Mouse (Mus musculus) cerebellum, adult 18-20 months (tissue): ENCODE measurements around the gene Tprn.

Experiments used
- DNase-seq, 2 experiments: peaks; one replicate each; pipeline ENCODE4 v3.0.0; 2021

Gene Tprn

DNA sequence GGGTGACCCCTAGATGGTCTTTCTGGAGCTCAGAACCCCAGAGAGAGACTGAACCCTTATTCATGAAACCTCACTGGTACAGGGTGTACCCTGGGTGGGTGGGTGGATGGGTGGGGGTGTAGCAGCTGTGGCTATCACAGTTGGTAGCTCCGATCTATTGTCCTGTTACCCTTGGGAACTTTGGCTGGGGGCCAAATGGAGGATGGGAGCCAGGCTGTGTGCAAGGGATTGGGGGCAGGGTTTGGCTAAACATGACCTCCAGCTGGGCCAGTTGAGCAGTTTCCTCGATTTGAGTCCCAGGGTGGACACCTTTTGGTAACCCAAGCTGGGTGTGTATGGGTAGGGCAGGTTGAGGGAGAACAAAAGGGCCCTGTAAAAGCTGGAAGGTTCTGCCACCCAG lies 4.3 kb downstream of the Tprn start:
- DNase-seq: peak; percentile 72 to 79

GRCm38 (mm10) chr2:25267241-25267640 lies 4.8 kb downstream of the Tprn start:
- peak; percentile 42 to 56 for DNase-seq

- DNase-seq: peak in 1 of 2 experiments; percentile 27
Observed at GRCm38 (mm10) chr2:25267746-25268309, 5.4 kb downstream of the Tprn start.

DNA sequence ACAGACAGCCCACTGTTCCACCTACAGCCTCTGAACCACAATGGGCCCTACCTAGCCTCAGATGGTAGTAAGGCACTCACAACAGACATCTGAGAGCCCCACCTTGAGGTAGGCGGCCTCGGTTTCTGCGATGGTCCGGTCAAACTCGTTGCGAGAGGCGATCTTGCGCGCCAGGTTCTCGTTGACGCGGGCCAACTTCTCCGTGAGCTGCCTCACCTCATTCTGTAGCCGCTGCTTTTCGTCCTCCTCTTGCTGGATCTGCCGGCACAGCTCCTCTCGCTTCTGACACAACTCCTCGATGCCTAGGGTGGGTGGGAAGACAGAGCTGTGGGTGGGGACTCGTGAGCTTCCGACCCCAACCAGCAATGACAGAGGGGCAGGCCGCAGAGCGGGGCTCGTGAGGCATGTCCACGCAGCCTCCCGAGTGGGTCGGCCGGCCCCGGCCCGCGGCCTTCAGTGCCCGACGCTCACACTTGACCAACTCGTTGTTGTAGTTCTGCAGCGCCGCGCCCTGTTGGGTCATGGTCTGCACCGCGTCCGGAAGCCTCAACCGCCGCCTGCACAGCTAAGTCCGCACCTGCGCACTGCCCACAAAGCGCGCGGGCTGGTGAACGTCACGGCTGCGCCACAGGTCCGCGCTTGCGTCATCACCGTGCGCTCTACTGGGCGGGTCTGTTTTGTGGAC lies 9.6 kb downstream of the Tprn start, which contains the start of the genes Ssna1 and Anapc2:
Gene Ssna1 (minus strand): TSS at position 612 of the 685 bp plus-strand sequence.
Gene Anapc2 (plus strand): TSS at position 652 of the 685 bp plus-strand sequence.
- peak; percentile 94 to 99 for DNase-seq

- no peak for DNase-seq
Observed at GRCm38 (mm10) chr2:25272515-25272914, 10.1 kb downstream of the Tprn start.

GRCm38 (mm10) chr2:25273010-25273409 lies 10.6 kb downstream of the Tprn start:
- no peak for DNase-seq

- DNase-seq: peak; percentile 87 to 89
Observed at GRCm38 (mm10) chr2:25278928-25279882, 16.8 kb downstream of the Tprn start.

DNA sequence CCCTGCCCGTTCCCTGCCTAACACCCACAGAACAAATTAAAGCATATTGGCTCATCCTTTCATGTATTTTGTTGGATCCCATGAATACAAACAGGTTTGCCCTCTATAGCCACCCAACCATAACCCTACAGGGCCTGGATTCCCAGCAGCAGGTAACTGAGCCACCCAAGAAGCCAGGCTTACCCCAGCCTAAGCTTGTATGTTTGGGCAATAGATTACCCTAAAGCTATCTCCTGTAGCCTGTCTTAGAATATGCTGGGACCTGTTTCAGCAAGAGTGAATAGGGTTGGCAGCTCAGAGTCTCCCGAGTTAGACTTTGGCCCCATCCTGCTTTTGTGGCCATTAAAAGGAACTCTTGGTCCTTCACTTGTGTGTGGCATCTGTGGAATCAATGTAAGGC lies 23.1 kb downstream of the Tprn start:
- DNase-seq: no peak

- peak in 1 of 2 experiments; percentile 35 for DNase-seq
Observed at GRCm38 (mm10) chr2:25286314-25286713, 23.9 kb downstream of the Tprn start.

- DNase-seq: peak; percentile 61 to 64
Observed at GRCm38 (mm10) chr2:25286837-25287636, 24.6 kb downstream of the Tprn start.

DNA sequence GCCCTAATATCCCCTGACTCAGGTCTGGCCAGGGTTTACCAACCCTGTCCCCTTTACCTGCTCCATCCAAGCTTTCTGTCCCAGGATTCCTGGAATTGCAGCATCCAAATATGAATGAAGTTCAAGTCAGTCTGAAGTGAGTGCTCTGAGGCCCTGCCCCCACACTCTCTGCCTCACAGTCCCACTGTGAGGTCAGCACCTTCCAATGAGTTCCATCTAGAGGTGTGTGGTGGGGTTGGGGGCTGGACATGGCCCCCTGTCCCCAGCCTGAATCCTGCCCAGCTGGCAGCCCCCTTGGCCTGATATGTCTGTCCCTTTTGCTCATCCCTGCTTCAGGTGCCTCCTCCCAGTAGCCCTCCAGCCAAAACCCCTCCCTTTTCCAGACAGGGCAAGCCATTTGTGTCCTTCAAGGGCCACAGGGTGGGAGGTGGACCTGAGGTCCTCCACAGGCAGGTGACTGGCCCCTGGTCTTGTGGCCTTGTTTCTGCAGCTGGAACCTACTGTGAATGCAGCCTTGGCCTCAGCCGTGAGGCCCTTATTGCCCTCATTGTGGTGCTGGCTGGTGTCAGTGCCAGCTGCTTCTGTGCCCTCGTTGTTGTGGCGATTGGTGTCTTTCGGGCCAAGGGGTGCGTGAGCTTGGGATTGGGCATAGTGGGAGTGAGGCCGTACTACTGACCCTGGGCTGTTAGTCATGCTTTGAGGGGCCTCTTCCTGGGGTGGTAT lies 25.7 kb downstream of the Tprn start, which contains the start of gene Tmem210:
Gene Tmem210 (plus strand): TSS at position 219 of the 723 bp plus-strand sequence.
- DNase-seq: no peak

DNA sequence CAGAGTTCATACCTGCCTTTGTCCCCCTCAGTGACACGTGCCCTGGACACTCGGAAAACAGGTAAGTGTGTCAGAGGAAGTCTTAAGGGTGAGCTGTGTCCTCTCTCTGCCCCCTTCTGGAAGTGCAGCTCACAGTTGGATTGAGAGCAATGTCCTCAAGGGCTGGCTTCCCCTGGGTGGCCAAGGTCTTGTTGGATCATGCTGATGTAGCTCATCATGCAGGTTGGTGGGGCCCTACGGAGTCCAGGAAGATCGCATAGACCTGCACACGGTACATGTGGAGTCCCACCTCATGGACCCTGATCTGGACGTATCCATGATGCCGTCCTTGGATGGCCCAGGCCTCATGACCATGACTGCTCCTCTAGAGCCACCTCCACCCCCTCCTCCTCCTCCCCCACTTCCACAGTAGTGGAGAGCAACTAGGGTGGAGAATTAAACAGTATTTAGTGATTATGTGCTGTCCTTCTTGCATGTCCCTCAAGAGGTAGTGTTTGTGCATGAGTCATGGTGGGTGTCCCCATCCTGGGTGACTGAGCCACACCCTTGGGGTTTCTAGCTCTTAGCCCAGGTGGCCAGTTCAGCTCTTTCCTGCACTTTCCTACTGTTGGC lies 26.4 kb downstream of the Tprn start:
- peak in 1 of 2 experiments; percentile 44 for DNase-seq

DNA sequence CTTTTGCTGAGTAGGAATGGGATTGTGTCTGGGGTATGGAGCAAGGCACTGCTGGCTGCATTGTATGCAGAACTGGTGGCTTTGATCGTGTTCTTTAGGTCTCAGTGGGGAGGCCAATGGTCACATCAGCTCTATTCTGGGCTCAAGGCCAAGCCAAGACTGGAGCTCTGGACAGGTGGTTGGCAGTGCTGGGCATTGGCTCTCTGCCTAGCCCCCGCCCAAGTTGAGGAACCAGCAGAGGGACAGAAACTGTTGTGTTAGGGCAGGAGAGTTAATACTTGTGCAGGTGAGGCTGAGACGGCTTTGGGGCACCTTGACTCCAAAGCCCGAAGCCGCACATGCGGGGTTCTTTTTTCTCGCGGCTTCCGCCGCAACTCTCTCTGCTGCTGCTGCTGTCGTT lies 27.2 kb downstream of the Tprn start, which contains the start of gene Lrrc26:
Gene Lrrc26 (plus strand): TSS at position 265 of the 400 bp plus-strand sequence.
- DNase-seq: peak; percentile 76 to 82

DNA sequence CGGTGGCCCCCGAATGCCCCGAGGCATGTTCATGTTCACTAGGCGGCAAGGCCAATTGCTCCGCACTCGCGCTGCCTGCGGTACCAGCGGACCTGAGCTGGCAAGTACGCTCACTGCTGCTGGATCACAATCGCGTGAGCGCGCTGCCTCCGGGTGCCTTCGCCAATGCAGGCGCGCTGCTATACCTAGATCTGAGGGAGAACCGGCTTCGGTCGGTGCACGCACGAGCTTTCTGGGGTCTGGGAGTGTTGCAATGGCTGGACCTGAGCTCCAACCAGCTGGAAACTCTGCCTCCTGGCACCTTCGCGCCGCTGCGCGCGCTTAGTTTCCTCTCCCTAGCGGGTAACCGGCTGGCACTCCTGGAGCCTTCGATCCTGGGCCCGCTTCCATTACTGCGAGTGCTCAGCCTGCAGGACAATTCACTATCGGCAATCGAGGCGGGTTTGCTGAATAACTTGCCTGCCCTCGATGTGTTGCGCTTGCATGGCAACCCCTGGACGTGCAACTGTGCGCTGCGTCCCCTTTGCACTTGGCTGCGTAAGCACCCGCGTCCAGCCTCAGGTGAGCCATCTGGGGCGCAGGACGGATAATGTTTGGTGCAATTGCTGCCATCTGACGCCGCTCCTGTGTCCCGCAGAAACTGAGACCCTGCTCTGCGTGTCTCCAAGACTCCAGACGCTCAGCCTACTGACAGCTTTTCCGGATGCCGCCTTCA lies 27.8 kb downstream of the Tprn start:
- DNase-seq: peak; percentile 72 to 80

DNA sequence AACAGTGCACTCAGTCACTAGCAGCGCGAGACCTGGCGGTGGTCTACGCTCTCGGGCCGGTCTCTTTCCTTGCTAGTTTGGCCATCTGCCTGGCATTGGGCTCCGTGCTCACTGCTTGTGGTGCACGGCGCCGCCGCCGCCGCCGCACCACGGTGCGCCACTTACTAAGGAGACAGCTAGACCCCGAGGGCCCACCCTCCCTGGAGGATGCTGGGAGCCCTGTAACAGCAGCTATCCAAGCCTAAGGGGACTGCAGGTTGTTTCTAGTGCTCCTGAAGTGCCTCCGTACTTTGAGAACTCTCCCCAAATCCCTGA lies 28.4 kb downstream of the Tprn start:
- DNase-seq: no peak

DNA sequence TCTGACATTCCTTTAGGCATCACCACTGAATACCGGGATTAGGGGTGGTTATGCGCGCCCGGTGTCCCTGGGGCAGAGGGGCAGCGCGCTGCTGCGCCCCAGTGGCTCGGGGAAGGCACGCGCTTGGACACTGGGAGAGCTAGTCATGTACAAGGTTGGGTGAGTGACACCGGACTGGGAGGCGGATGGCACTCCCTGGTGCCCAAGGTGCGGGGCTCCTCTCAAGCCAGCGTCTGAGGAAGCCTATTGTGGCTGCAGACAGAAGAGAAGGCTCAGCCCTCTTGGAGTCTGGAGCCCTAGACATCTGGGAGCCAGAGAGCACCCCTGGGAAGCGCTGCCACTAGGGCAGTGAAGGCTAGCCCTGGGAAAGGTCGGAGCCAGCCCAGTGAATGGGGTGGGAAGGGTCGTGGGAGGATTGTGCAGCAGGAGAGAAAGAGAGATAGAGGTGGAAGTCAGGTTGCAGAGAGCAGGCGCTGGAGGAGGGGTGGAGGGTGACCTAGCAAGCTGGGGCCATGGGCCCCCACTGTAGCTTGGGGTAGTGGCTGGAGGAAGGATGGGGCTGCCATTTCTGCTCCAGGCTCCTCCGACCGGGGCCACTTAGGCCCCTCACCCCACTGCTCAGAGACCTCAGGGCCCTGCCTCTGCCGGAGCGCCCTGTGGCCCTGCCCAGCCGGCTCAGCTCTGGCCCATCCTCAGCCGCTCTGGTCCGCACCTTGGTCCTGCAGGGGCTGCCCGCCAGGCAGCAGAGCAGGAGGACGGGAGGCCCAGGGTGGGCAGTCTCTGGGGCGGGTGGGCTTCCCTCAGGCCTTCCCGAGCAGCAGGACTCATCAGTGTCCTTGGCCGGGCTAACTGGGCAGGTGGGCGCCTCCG lies 29.0 kb downstream of the Tprn start:
- peak; percentile 49 to 62 for DNase-seq

DNA sequence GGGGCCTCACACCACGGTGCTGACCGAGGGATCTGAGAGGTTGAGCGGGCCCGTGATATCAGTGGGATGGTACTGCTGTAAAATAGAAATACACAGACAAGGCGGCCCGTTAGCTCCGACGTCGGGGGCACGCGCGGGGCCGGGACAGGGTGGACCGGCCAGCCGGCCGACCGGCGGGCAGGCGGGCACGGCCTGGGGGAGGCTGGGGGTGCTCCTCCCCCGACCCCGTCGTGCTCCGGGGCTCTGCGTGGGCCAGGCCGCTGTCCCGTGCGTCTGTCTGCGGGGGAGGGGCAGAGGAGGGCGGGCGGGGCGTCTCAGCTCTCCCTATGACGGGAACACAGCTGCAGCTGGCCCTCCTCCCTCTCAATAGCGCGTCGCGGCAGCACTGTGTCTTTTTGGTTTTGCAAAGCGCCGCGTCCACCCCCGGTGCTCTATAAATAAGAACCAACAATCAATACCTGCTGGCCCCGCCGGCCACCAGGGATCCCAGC lies 29.7 kb downstream of the Tprn start:
- DNase-seq: no peak

GRCm38 (mm10) chr2:25292856-25293255 lies 30.4 kb downstream of the Tprn start:
- peak; percentile 78 to 87 for DNase-seq

DNA sequence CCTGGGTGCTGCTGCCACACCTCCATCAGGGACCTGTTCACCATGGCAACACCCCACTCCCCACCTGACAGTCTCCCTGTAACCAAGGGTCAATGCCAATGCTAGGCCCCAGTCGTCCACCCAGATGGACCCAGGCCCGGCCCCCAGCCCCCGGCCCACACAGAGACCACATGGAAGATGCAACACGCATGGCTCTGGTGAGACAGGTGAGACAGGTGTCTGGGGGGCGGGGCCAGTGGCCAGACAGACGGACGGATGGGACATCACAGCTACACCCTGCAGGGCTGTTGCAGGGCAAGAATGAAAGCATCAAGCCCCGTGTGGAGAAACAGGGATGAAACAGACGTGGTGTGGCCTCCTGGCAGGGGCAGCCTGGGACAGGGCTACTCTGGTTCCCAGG lies 31.3 kb downstream of the Tprn start:
- DNase-seq: no peak
